Mouse (Mus musculus) MN1 (cell line): Measurements from ENCODE around the gene Zfp629.

Experiments
- DNase-seq: peaks from one replicate; pipeline ENCODE4 v3.0.0-alpha.2; 2016; ENCODE audit warnings: low spot score

The Zfp629 gene

DNA sequence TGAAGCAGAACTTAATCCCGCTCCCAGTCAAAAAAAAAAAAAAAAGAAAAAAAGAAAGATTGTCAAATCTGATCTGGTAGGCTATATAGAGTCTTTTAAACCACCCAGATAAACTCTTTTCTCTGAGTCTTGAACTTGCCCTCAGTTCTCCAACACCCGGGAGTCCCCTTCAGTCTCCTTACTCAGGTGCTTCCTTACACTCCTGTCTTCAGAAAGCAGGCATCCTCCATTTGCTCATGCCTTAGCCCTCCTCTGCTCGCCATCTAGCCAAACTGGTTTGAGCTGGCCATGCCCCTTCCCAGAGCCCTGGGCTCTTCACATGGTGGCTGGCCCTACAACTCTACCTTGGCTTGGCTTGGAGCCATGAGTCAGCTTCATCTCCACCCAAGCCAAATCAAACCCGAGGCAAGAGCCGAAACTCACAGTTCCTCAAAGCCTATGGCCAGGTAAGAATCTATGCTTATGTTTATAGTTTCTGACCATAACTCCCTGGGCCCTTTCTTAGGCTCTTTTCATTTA lies 54.2 kb downstream of the Zfp629 start, which contains the start of gene Tmem265:
Gene Tmem265, plus strand, starts transcription at position 51 of the 519 bp plus-strand sequence.
- DNase-seq = no peak

GRCm38 (mm10) chr7:127560580-127560979 lies 55.0 kb downstream of the Zfp629 start:
- DNase-seq = no peak
